Mouse (Mus musculus): ENCODE measurements at regions not wholly inside any gene's neighbourhood (a gene's known extent, or its start where the extent isn't known, plus 50 kb on each side); places are given as distances from the start of the nearest gene placed in this dataset.
A peak's percentile ranks its signal among the peaks of the same experiment; 100 is the strongest.

DNA sequence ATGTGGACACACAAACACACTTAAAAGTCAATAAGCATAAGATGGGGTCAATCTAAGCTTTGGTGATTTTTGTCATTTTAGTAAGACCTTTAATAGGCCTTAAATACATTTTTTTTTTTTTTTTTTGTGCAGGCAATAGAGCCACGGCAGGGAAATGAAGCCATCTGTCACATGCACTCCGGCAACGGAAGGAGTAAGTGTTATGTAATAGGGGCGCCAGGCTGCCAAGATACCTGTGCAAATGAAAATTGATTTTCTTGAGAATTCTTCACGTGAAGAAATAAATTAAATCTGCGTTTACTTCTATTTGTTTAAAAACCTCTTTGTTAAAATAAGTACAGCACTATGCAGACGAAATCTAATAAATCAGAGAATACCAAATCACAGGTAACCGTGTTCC is 54.6 kb upstream of the Card11 start:
- no peak for DNase-seq (ENCODE audit: low read depth, low spot score)

DNA sequence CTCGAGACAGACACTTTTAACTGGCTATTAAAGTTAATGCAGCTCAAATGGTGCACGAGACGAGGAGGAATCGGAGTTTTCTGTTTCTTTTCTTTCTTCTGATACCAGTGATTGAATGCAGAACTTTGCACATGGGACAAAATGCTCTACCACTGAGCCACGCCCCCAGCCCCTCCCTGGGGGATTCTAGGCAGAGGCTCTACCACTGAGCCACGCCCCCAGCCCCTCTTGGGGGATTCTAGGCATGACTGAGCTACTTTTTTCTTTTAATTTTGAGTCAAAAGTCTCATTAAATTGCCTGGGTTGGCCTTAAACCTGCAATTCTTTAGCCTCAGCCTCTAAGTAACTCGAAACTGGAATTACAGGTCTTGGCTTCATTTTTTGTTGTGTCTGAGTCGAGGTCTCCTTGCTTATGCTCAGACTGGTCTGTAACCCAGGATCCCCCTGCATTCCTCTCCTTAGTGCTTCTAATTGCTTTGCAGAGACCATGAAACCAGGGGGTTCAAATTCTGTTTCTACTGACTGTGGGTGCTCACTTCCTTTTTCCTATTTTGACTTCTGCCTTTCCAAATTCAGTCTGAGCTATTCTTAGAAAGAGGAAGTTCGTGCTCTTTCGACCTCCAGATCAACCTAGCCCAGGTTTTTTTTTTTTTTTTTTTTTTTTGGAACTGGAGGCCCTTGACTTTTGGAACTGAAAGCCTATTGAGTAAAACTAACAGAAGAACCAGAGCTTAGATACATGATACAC is 55.4 kb upstream of the Card11 start:
- no peak for DNase-seq (ENCODE audit: low read depth, low spot score)

DNA sequence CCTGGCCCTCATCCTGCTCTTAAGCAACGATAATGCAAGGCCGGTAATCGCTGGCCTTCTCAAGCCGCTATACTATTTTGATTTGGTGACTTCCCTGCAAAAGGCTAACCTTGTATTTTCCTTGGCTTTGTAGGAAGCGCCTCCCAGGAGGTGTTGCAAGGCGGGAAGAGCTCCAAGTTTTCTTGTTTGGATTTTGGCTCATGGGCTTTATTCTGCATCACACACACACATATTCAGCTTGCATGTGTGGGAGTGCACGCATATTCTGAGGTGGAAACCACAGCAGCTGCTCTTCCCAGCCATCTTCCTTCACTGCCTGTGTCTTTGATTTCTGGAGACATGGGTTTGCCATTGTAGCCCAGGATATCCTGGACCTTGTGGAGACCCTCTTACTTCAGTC is 57.8 kb upstream of the Card11 start:
- DNase-seq (ENCODE audit: low read depth, low spot score): no peak

DNA sequence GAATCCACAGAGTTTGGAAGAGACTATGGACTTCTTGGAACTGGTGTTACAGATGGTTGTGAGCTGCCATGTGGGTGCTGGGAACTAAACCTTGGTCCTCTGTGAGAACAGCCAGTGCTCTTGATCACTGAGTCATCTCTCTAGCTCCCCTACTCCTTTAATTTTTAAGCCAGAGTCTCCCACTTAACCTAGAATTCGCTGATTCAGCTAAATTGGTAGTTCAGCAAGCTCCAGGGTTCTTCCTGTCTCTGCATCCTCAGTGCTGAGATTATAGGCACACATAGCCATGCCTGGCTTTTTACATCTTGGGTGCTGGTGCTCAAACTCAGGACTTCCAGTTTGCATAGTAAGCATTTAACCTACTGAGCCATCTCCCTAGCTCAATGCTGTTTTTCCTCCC is 58.5 kb upstream of the Card11 start:
- DNase-seq (ENCODE audit: low read depth, low spot score): no peak

DNA sequence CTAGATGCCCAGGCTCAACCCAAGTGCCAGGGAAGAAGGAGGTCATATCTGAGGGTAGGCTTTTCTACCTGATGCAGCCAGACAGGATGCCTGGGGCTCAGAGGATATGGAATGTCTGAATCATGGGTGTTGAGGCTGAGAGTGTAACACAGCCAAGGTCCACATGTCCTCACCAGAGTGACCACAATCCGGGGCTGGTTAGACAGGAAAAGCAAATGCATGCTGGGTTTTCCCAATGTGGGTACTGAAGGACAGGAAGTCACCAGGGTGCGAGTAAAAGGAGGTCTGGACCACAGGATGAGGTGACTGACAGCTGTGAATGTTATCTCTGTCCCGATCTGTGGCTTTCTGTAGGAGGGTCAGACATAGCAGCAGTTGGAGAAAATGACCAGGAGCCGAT is 61.8 kb upstream of the Card11 start:
- DNase-seq (ENCODE audit: low read depth, low spot score): no peak

DNA sequence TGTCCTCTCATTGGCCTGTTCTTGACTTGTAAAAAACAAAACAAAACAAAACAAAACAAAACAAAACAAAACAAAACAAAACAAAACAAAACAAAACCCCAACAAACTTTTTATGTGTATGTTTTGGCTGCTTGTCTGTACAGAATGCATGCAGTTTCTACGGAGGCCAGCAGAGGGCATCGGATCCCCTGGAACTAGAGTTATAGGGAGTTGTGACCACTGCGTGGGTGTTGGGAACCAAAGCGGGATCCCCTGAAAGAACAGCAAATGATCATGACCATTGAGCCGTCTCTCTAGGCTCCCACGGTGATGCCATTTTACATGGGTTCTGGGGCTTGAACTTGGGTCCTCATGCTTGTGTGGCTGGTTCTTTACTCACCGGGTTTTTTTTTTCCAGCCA is 67.2 kb upstream of the Card11 start:
- peak; percentile 47 for DNase-seq (ENCODE audit: low read depth, low spot score)

DNA sequence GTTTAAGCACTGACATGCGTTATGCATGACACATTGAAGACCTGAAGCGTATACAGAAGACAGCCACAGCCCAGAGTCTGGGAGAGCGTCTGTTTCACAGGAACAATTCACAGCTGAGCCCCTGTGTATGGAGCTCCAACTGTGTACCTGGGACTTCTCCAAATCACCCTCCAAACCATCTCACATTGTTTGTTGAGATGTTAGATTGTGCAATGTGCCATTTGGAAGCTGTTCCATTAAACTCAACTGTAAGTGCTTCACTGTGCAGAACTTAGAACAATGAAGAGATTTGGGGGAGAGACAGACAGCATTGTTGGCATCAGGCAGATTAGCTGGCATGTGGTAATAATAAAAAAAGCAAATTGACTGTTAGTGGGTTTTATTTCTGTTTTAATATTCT is 74.1 kb upstream of the Card11 start:
- no peak for DNase-seq (ENCODE audit: low read depth, low spot score)

DNA sequence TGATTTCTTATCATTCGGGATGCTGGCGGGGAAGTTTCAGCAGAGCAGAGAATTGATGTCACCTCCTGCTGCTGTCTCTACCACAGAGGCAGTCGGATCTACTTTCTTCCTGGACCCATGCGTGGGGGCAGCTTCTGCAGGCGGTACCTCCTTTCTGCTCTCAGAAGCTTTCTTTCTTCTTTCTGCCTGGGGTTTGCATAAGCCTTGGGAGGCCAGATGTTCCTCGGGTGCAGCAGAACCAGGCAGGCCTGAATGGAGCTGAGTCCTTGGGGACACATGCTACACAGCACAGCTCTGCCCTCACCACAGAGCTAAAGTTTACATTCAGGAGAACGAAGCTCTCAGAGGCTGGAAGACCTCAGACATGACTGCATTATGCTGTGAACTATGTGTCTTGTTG is 75.8 kb upstream of the Card11 start:
- no peak for DNase-seq (ENCODE audit: low read depth, low spot score)

DNA sequence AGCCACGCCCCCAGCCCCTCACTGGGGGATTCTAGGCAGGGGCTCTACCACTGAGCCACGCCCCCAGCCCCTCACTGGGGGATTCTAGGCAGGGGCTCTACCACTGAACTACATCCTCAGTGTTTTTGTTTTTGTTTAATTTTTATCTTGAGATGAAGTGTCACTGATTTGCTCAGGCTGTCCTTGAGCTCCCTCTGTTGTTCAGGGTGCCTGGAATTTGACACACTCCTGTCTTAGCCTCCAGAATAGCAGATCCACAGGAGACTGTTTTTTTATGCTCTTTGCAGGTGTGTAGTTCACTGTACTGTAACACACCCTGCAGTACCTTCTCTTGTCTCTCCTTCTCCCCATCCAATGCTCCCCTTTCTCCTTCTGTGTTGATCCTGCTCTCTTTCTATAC is 76.6 kb upstream of the Card11 start:
- no peak for DNase-seq (ENCODE audit: low read depth, low spot score)

DNA sequence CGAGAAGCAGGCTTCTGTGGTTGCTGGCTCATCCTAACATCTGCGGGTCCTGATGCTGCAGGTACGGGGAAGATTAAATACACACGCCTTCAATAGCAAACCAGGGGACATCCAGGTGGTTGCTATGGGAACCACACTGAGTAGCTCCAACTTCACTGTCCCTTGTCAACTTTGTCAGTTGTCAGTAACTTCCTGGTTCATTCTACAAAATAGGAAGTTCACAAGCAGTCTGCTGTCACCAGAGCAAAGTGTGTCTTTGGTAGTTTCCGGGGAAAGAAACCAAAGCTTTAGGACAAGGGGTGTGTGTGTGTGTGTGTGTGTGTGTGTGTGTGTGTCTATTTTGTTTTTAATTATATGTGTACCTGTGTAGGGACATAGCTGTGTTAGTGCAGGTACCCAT is 80.5 kb upstream of the Card11 start:
- no peak for DNase-seq (ENCODE audit: low read depth, low spot score)

DNA sequence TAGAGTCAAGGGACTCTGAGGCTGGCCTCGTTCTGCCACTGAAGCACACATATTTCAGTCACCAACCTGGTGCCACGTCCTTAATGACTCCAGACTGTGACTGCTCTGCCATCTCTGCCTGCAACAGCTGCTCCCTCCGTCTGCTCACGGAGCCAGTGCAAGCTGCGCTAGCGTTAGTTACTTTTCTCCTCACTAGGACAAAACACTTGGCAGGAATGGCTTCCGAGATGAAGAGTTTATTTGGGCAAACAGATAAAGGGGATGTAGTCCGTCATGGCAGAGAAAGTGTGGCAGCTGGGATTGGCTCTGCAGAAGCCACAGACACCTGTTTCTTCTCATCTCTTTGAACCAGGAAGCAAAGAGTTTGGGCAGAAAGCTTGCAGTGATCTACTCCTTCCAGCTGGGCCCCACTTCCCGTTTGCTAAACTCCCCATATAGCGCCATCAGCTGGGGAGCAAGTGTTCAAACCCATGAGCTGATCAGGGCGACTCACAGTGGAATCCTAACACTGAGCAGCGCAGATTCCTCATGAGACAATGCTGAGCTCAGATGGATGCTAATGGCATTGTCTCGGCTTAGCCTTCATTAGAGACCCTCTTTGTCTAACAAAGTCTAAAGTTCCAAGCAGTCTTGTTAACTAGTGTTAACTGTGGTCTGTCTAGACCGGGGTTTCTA is 83.8 kb upstream of the Card11 start:
- DNase-seq (ENCODE audit: low read depth, low spot score): peak; percentile 53

DNA sequence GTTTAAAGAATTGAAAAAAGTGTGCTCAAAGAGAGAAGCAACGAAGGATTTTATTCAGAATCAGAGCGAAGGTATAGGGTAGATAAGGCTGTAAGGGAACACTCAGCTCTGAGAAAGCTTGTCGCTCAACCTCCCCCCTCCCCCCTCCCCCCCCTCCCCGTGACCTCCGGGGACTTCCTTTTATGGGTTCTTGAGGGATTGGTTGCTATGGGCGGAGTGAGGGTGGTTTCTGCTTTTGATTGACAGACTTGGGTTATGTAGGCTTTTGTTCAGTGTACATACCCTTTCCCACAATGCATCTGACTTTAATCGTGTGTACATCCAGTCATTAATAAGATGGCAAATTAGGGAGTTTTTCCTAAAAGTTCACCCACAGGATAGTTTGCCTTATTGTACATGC is 84.4 kb upstream of the Card11 start:
- DNase-seq (ENCODE audit: low read depth, low spot score): peak; percentile 36

DNA sequence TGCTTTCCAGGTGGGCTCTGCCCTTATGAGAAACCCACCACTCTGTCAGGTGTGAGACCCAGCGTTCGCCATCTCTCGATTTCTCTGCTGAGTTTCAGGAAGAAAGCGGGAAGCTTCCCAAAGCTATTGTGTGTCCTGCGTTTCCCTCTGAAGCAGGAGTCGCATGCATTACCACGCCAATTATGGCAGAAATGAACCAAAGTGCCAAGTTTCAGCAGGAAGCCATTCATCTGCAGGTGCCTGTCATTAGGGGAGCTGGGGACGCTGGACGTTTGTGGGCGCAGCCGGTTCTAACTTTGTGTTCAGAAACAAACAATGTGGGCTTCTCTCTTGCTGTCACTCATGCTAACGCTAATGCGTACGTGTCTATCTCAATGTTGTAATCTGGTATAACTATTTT is 91.3 kb upstream of the Card11 start:
- DNase-seq (ENCODE audit: low read depth, low spot score): no peak

DNA sequence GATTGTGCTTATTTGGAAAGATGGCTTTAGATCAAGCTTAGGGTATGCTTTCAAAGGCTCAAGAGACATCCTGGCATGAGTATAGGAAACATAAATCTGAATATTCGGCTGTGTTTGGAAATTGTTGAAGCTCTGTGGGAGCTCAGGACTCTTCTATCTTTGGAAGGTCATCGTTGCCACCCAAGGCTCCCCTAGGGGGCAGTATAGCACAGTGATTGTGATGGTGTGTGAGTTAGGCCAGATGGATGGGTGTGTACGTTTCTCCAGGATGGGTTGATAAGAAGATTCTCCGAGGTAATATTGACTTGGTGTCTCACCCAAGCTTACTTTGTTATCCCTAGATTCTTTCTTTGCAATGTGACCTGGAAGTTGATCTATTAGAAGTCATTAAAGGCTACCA is 93.3 kb upstream of the Card11 start:
- peak; percentile 45 for DNase-seq (ENCODE audit: low read depth, low spot score)

DNA sequence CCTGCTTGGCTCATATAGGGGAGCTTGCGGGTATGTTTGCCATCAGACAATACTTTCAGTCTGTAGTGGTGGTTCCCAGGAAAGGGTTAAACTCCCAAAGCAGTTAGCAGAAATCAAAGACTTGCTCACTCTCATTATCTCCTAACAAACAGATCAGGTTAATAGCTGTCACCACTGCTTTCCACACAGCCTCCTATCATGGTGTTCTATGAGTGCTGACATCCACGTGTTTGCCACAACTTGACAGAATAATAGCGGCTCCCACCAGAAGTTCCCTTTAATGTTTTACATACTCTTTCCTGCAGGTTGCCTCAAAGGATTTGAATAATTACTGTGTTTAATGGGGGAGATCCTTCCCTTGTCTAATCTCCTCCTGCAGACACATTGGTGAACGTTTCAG is 97.5 kb upstream of the Card11 start:
- no peak for DNase-seq (ENCODE audit: low read depth, low spot score)

DNA sequence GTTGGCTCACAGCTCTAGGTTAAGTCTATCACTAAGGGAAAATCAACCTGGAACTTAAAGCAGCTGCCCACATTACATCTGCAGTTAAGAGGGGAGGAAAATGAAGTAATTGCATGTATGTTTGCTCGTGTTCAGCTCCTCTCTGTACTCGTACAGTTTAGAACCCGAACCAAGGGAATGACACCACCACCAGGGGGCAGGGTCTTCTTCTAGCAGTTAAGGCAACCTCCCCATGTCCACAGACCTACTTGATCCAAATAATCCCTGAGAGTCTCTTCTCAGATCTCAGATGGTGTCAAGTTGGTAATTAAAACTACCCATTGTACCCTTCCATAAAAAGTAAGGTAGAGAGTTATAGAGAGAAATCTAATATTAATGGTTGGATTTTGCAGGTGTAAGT is 111.3 kb upstream of the Card11 start:
- DNase-seq (ENCODE audit: low read depth, low spot score): peak; percentile 34

DNA sequence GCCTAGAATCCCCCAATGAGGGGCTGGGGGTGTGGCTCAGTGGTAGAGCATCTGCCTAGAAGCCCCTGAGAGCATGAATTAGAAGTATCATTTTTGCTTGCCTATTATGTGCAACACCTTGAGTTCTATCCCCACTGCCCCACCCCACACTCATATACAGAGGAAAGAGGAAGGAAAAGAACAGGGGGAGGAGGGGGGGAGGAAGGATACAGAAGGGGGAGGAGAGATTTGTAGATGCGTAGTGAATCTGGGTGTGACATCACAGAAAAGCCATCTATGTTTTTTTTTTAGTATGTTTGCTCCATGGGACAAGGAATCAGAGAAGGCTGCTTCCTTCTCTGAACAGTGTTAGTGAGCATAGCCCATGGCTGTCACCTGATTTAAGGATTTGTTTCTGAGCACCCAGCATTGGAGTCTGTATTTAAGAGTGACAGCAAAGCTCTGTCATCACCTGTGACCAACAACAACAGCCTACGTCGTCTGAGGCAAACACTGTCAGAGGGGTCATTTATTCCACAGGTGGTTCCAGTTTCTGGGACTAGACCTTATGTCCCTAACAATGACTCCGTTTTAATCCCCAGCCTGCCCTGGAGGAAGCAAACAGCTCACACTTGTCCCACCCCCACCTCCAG is 115.0 kb upstream of the Card11 start:
- DNase-seq (ENCODE audit: low read depth, low spot score): no peak

DNA sequence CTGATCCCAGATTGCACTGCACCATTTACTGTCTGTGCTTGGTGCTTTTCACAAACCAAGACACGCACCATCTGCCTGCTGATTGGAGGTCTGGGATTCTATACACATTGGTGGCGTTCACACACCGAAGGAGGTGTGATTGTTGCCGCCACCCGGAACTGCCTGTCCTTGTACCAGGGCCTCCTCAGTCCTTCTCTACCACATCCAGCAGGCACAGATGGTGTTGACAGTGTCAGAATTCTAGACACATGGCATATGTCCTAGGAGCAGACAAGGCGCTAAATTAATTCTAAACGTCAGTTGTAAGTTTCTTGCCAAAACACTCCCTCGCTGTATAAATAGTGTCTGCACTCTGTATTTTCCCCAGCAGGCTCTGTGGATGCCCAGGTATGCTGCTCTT is 115.6 kb upstream of the Card11 start:
- DNase-seq (ENCODE audit: low read depth, low spot score): no peak

DNA sequence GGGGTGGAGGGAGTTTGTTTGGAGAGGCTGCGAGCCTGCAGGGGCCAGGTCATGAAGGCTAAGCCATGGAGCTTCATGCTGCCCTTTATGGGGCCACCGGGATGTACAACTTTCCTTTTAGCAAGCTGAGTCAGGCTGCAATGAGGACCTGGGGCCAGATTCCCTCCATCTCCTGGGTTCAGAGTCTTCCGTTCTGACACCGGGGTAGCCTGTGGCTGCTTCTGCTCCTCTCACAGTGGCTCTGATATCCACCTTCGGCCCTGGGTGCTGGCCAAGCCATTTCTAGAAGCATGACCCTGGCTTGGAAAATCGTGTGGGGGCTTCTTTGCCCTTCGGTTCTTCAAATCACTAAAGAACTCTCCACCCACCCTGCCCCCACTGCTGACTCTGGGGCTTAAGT is 115.4 kb upstream of the Sdk1 start:
- DNase-seq (ENCODE audit: low read depth, low spot score): no peak

DNA sequence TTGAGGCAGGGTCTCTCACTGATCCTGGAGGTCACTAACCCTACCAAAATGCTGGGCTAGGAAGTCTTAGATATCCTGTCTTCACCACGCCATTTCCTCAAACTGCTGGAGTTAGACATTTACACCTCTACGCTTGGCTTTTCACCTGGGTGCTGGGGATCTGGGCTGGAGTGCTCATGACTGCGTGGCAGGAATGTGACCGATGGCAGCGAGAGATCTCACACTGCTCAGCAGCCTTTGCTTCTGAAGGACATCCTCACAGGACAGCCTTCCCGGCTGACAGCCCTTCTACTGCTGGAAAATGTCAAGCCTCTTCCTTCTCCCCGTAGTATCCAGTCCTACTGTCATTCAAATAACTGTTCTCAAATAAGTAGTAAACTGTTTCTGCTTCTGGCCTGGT is 114.8 kb upstream of the Sdk1 start:
- DNase-seq (ENCODE audit: low read depth, low spot score): no peak

DNA sequence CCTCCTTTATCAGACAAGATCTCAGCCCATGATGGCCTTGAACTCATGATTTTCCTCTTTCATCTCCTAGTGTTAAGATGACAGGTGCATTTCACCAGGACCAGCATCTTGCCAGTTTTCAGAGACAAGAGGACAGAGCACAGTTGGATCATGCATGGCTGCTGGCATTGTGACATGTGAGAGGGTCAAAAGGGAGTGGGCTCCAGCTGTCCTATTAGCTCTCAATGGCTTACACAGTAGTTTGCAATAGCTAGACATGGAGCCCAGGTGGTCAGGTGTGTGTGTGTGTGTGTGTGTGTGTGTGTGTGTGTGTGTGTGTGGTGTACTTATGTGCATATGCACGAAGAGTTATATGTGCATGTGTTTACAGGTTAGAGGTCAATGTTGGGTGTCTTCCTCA is 110.3 kb upstream of the Sdk1 start:
- no peak for DNase-seq (ENCODE audit: low read depth, low spot score)

DNA sequence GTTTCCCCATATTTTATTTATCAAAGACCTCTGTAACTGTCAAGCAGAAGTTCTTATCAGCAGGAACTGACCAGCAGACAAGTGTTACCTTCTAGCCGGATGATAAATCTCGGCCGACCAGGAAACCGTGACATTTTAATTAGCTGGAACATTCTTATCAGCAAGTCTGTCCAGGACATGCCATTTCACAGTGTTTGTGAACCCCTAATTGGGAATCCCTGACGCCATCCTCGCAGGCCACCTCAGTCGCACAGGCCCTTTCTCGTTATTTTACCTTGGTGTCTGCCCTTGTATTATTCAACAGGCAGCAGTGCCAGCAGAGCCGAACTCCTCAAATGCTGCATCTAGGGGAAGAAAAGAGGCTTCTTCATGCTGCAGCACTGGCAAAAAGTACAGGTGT is 109.4 kb upstream of the Sdk1 start:
- DNase-seq (ENCODE audit: low read depth, low spot score): no peak

DNA sequence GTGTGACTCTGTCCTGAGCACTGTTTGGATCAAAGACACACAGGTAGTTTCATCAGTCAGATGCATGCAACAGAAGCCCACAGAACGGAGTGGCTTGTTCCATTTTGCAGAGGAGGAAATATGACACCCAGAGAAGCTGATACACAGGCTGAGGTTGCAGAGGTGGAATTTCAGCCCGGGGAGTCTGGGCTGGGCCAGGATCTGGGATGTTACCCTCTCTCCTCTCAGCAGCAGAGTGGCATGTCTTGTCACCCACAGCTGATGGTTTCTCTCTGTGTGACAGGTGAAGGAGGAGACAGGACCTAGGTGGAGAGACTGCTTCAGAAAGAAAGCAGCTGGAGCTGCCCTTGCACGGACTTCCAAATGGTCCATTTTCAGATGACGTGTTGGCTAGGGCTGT is 105.1 kb upstream of the Sdk1 start:
- DNase-seq (ENCODE audit: low read depth, low spot score): no peak
